Mouse (Mus musculus) myocyte (in vitro differentiated cells): ENCODE results near the gene Slc22a16.
"Not testable (repeated sequence)": the region's sequence is repeated elsewhere in the genome, so short reads cannot be mapped to it uniquely, and the experiment has no call there.

ENCODE experiments used
- POLR2A ChIP-seq: IDR thresholded peaks from one replicate; pipeline ENCODE4 v1.6.1; 2011; ENCODE audit warnings: low read depth, mild to moderate bottlenecking, control low read depth, moderate library complexity; ENCODE audit not compliant: insufficient read length
- REST ChIP-seq: IDR thresholded peaks from one replicate; pipeline ENCODE4 v1.6.1; 2011; ENCODE audit warnings: mild to moderate bottlenecking, control low read depth, moderate library complexity; ENCODE audit not compliant: insufficient read depth, insufficient read length
- SRF ChIP-seq: IDR thresholded peaks from one replicate; pipeline ENCODE4 v1.6.1; 2011; ENCODE audit warnings: low read depth; ENCODE audit not compliant: control insufficient read depth, insufficient read length
- TCF12 ChIP-seq: IDR thresholded peaks from one replicate; pipeline ENCODE4 v1.6.1; 2011; ENCODE audit warnings: mild to moderate bottlenecking, control low read depth; ENCODE audit not compliant: poor library complexity, insufficient read depth, severe bottlenecking

- TF ChIP-seq SRF, TCF12, REST, POLR2A: not testable (repeated sequence)
Observed at GRCm38 (mm10) chr10:40565695-40566094, 4.4 kb upstream of the Slc22a16 start.
